ENCODE assay signal across 10 mouse cellular contexts in the genomic region with DNA sequence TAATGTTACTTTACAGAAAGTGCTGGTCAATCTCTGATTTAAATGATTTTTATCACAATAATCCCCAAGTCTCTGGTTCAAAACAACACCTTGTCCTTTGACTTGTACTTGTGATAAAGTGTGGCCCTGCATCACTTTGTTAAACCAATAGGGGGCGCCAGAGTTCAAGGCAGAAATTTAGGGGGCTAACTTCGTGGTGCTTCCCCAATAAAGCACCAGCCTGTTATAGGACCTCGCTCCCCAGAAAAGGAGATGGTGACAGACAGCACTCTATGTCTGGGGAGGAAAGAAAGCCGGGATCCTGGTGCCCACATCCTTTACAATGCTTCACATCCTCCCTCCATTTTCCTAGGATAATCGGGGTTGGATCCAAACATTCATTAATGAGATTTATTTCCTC.
DNase-seq lines count a peak whose midpoint lies in the region; ATAC-seq and TF ChIP-seq lines count a peak whose summit lies in the region.
"Had no signal": no experiment of that assay in that cellular context is flagged by ENCODE, and none has a peak within 500 bp of the region (broad histone marks: within the 10 kb centered on the region; RNA-seq: fewer than 3 reads in every experiment).

No protein-coding gene starts in this region.

- ATAC-seq in midbrain, postnatal 0 days (ENCODE audit: low FRiP score) = no peak
- ATAC-seq in midbrain, embryonic 15.5 days (replicated peaks) = no peak

- H3K4me1 ChIP-seq in heart, adult 2 months (ENCODE audit: control insufficient read depth, insufficient read depth, low read length) = peaks cover 6% of the 10 kb centered on the region; the same call in 1 of the 2 replicates
- no peaks in the 10 kb centered on the region for H3K4me1 ChIP-seq in heart, embryonic 10.5 days
- no peaks in the 10 kb centered on the region; the same call in 1 of the 2 replicates for H3K4me1 ChIP-seq in midbrain, postnatal 0 days (ENCODE audit: insufficient read depth, low read length)
- H3K4me1 ChIP-seq in midbrain, embryonic 15.5 days = peaks cover 7% of the 10 kb centered on the region
- H3K4me1 ChIP-seq in cortical plate, adult 2 months (ENCODE audit: control insufficient read depth, insufficient read depth, low read length) = no peaks in the 10 kb centered on the region

- no peaks in the 10 kb centered on the region for H3K36me3 ChIP-seq in heart, adult 2 months (ENCODE audit: control insufficient read depth, insufficient read depth, low read length)
- H3K36me3 ChIP-seq in heart, embryonic 10.5 days = no peaks in the 10 kb centered on the region
- no peaks in the 10 kb centered on the region for H3K36me3 ChIP-seq in midbrain, postnatal 0 days (ENCODE audit: insufficient read depth, low read length)
- no peaks in the 10 kb centered on the region for H3K36me3 ChIP-seq in midbrain, embryonic 15.5 days (replicated peaks)
- H3K36me3 ChIP-seq: hindbrain, embryonic 15.5 days had no signal

- no peaks in the 10 kb centered on the region for H3K27me3 ChIP-seq in heart, adult 2 months (ENCODE audit: control insufficient read depth, insufficient read depth, low read length)
- no peaks in the 10 kb centered on the region for H3K27me3 ChIP-seq in heart, embryonic 10.5 days (ENCODE audit: insufficient read depth, poor library complexity, severe bottlenecking)
- H3K27me3 ChIP-seq in midbrain, postnatal 0 days (ENCODE audit: insufficient read depth, low read length) = no peaks in the 10 kb centered on the region
- H3K27me3 ChIP-seq in midbrain, embryonic 15.5 days (replicated peaks) = no peaks in the 10 kb centered on the region
- H3K27me3 ChIP-seq: hindbrain, embryonic 15.5 days had no signal

- H3K79me2 ChIP-seq in heart, adult 2 months (replicated peaks; ENCODE audit: control insufficient read depth, insufficient read depth, low read length) = no peaks in the 10 kb centered on the region

- no peak overlapping the region for H3K4me3 ChIP-seq in heart, adult 2 months
- no peak overlapping the region for H3K4me3 ChIP-seq in heart, embryonic 10.5 days
- H3K4me3 ChIP-seq in midbrain, postnatal 0 days (ENCODE audit: low read depth, low read length) = no peak overlapping the region
- no peak overlapping the region for H3K4me3 ChIP-seq in midbrain, embryonic 15.5 days
- no peak overlapping the region for H3K4me3 ChIP-seq in cortical plate, adult 2 months (ENCODE audit: insufficient read depth, low read length)
- H3K4me3 ChIP-seq: hindbrain, embryonic 15.5 days had no signal

- intact Hi-C loops in heart, adult 2 months (cut with DNase I) = loop anchor here (10.0 kb wide), 3 partner anchors 307 to 1097 kb away; no protein-coding TSS in a partner anchor
- intact Hi-C loops in left cerebral cortex, postnatal 25 days (cut with DNase I) = loop anchor here (1.0 to 10.0 kb wide), 2 partner anchors 311 to 1097 kb away; no protein-coding TSS in a partner anchor

- H3K9me3 ChIP-seq in heart, embryonic 10.5 days = no peaks in the 10 kb centered on the region
- H3K9me3 ChIP-seq in midbrain, postnatal 0 days (ENCODE audit: low read length) = no peaks in the 10 kb centered on the region
- H3K9me3 ChIP-seq in midbrain, embryonic 15.5 days = no peaks in the 10 kb centered on the region
- H3K9me3 ChIP-seq: hindbrain, embryonic 15.5 days had no signal

- H3K4me2 ChIP-seq in midbrain, postnatal 0 days (ENCODE audit: low read depth, low read length, poor library complexity, severe bottlenecking) = no peak overlapping the region
- no peak overlapping the region for H3K4me2 ChIP-seq in midbrain, embryonic 15.5 days
- H3K4me2 ChIP-seq: hindbrain, embryonic 15.5 days had no signal

- H3K9ac ChIP-seq in heart, adult 2 months (ENCODE audit: low read depth, low read length) = no peak overlapping the region
- H3K9ac ChIP-seq in midbrain, postnatal 0 days (replicated peaks; ENCODE audit: low read length, poor library complexity, severe bottlenecking) = no peak overlapping the region
- H3K9ac ChIP-seq in midbrain, embryonic 15.5 days = no peak overlapping the region
- H3K9ac ChIP-seq: hindbrain, embryonic 15.5 days had no signal

- peak in 1 of 2 experiments; percentile 44 for DNase-seq in heart, adult 2 months
- no peak for DNase-seq in heart, embryonic 10.5 days (ENCODE audit: low spot score)
- DNase-seq in midbrain, postnatal 0 days (ENCODE audit: low spot score) = no peak
- peak; percentile 43 for DNase-seq in thymus, postnatal 25 days
- DNase-seq in spleen, postnatal 36 days (ENCODE audit: low spot score in 2 of 2) = no peak
- DNase-seq in left cerebral cortex, postnatal 25 days (ENCODE audit: low spot score in 2 of 2) = no peak
- DNase-seq: right cerebral cortex, postnatal 14 days had no signal

- TF ChIP-seq EP300 in heart, adult 2 months (IDR thresholded peaks at IDR 0.05; ENCODE audit: insufficient read depth, low read depth, low read length) = no peak

- TF ChIP-seq CTCF in heart, adult 2 months (IDR thresholded peaks at IDR 0.05) = peak; percentile 88
- peak; percentile 75 for TF ChIP-seq CTCF in midbrain, postnatal 0 days (IDR thresholded peaks at IDR 0.05)
- peak; percentile 52 for TF ChIP-seq CTCF in cortical plate, adult 2 months (IDR thresholded peaks at IDR 0.05; ENCODE audit: extremely low read depth, insufficient read depth, low read length)

- WGBS in heart, adult 2 months = 38% methylated on average over 5 of the region's 5 CpGs
- 44% methylated on average over 5 of the region's 5 CpGs for WGBS in heart, embryonic 10.5 days
- 41% methylated on average over 5 of the region's 5 CpGs for WGBS in midbrain, postnatal 0 days
- 42% methylated on average over 5 of the region's 5 CpGs for WGBS in midbrain, embryonic 15.5 days

- TF ChIP-seq POLR2A in heart, adult 2 months (IDR thresholded peaks at IDR 0.05; ENCODE audit: insufficient read depth, low read depth, low read length) = no peak
- TF ChIP-seq POLR2A in cortical plate, adult 2 months (IDR thresholded peaks at IDR 0.05; ENCODE audit: extremely low read depth, insufficient read depth, low read length) = no peak

- H3K27ac ChIP-seq in heart, adult 2 months = no peak overlapping the region
- no peak overlapping the region for H3K27ac ChIP-seq in heart, embryonic 10.5 days
- H3K27ac ChIP-seq in midbrain, postnatal 0 days (ENCODE audit: low read depth, low read length) = no peak overlapping the region
- no peak overlapping the region for H3K27ac ChIP-seq in midbrain, embryonic 15.5 days
- H3K27ac ChIP-seq in cortical plate, adult 2 months (ENCODE audit: insufficient read depth, low read length) = no peak overlapping the region
- H3K27ac ChIP-seq: hindbrain, embryonic 15.5 days had no signal
